Mouse (Mus musculus): ENCODE results near the gene Gm5127. TPM values are rescaled to one million over a fixed set of nuclear protein-coding genes. Genes with fewer than 3 reads are reported as not detected.

The Gm5127 gene
- polyA plus RNA-seq, 1 experiment from 2014 or later: not detected

DNA sequence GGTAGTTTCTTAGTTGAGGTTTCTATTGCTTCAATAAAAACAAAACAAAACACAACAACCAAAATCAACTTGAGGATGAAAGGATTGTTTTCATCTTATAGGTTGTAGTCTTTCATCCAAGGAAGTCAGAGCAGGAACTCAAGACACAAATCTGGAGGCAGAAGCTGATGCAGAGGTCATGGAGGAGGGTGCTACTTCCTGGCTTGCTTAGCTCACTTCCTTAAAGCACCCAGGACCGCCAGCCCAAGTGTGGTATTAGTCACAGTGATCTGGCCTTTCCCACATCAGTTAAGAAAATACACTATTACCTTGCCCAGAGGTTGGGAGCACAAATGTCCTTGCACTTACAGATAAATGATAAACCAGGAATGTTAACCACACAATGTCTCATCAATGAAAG is 45.5 kb downstream of the Gm5127 start:
- ATAC-seq (ENCODE audit: low read depth) (no peak), DNase-seq (no peak)
- H3K27ac ChIP-seq: no peak overlapping the region
- H3K9me3 ChIP-seq (replicated peaks): no peaks in the 10 kb centered on the region
- H3K9ac ChIP-seq: no peak overlapping the region
- WGBS (ENCODE audit: insufficient replicate concordance): 56% methylated on average over 1 of the region's 1 CpGs
- H3K4me3 ChIP-seq (replicated peaks): no peak overlapping the region
- no peaks in the 10 kb centered on the region for H3K36me3 ChIP-seq
- H3K4me2 ChIP-seq: no peak overlapping the region
- H3K27me3 ChIP-seq: no peaks in the 10 kb centered on the region
- no peaks in the 10 kb centered on the region for H3K4me1 ChIP-seq (replicated peaks)

DNA sequence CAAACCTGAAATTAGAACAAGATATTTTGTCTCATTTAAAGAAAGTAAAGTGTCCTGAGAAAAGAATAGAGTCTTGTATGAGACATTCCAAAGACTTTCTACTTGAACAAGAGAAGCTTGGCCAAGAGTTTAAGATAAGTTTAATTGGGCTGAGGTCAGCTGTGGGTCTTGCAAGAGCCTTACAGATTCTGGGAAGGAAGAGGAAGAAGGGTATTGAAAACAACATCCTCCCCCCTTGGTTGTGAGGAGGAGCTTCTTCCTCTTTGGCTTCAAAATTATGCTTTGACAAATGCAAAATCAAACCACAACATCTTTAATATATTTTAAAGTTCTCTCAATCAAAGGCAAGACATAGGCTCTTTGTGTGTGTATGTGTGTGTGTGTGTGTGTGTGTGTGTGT is 50.6 kb downstream of the Gm5127 start:
- Histone ChIP-seq H3K9me3 (replicated peaks) (no peaks in the 10 kb centered on the region), H3K27me3 (no peaks in the 10 kb centered on the region), H3K4me3 (replicated peaks) (no peak overlapping the region), H3K4me1 (replicated peaks) (no peaks in the 10 kb centered on the region), H3K36me3 (no peaks in the 10 kb centered on the region), H3K9ac (no peak overlapping the region), H3K27ac (no peak overlapping the region), H3K4me2 (no peak overlapping the region)
- ATAC-seq (ENCODE audit: low read depth) (no peak), DNase-seq (no peak)

DNA sequence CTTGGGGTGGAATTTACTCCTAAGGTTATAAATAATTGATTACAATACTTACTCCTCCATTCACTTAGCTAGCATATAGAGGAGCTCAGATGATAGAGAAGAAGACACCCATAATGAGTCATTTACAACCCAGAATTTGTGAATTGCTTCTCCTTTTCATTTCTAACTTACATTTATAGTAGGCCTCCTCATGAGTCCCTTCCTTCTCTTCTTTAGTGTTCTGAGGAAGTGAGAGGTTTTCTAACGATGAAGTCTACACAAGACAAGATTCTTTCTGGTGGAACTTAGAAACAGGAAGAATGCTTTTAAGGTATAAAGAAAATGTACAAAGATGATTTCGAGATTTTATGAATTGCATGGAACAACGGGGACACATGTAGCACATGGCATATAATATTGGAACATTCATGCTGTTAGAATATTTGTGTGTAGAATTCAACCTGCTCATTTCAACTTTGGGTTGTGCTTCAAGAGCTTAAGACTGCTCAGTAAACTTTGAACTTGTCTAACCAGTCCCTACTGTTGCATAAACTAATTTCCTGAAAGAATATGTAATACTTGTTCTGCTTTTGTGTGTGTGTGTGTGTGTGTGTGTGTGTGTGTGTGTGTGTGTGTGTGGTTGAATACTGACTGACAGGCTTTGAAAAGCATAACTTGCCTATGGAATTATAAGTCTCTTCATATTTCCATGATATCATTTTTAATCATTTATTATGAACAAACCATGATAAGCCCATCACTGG is 52.0 kb downstream of the Gm5127 start:
- WGBS (ENCODE audit: insufficient replicate concordance): 48% methylated on average over 3 of the region's 3 CpGs
- Histone ChIP-seq H3K9me3 (replicated peaks) (no peaks in the 10 kb centered on the region), H3K4me2 (no peak overlapping the region), H3K27me3 (no peaks in the 10 kb centered on the region), H3K36me3 (no peaks in the 10 kb centered on the region), H3K9ac (no peak overlapping the region), H3K4me3 (replicated peaks) (no peak overlapping the region), H3K27ac (no peak overlapping the region), H3K4me1 (replicated peaks) (no peaks in the 10 kb centered on the region)
- no peak for DNase-seq
- ATAC-seq (ENCODE audit: low read depth): no peak

DNA sequence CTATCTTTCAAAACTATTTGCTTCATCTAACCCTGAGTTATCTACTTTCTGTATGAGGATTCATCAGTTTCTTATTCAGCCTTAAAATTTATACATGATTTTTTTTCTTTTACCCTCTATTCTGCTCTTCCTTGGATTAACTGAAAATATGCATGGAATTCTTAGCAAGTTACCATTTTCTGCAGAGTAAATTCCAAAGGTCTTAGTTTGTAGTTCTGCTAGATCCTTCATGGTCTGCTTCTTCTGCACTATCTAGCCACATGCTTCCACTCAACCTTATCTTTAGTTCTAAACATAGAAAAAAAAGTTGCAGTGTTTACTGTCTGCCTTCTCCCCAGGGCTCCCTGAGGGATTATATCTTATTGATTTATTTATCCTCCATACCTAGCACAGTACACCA is 79.1 kb downstream of the Gm5127 start:
- Histone ChIP-seq H3K4me3 (replicated peaks) (no peak overlapping the region), H3K4me1 (replicated peaks) (no peaks in the 10 kb centered on the region), H3K9ac (no peak overlapping the region), H3K27me3 (no peaks in the 10 kb centered on the region), H3K9me3 (replicated peaks) (no peaks in the 10 kb centered on the region), H3K4me2 (no peak overlapping the region), H3K27ac (no peak overlapping the region), H3K36me3 (no peaks in the 10 kb centered on the region)
- no peak for ATAC-seq (ENCODE audit: low read depth)
- no peak for DNase-seq

DNA sequence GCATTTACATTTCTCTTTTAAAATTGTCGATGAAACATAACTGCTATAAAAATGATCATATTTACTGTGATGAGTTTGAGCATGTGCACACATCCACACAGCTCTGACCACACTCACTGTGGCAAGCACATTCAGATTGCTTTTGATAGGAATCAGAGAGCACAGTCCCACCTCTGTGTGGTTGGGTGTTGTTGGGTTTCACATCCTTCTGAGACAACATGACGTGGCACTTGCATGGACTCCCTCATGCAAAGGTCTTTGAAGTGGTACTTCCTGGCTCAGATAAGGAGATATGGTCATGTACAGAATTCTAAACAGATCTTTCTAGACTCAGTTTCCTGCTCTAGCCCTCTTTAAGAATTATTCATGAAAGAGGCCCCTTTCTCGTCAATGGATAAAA is 121.6 kb downstream of the Gm5127 start:
- Histone ChIP-seq H3K27ac (no peak overlapping the region), H3K36me3 (no peaks in the 10 kb centered on the region), H3K9me3 (replicated peaks) (no peaks in the 10 kb centered on the region), H3K27me3 (no peaks in the 10 kb centered on the region), H3K4me1 (replicated peaks) (no peaks in the 10 kb centered on the region), H3K9ac (no peak overlapping the region), H3K4me2 (no peak overlapping the region), H3K4me3 (replicated peaks) (no peak overlapping the region)
- DNase-seq (no peak), ATAC-seq (ENCODE audit: low read depth) (no peak)
- WGBS (ENCODE audit: insufficient replicate concordance): 52% methylated on average over 3 of the region's 3 CpGs

DNA sequence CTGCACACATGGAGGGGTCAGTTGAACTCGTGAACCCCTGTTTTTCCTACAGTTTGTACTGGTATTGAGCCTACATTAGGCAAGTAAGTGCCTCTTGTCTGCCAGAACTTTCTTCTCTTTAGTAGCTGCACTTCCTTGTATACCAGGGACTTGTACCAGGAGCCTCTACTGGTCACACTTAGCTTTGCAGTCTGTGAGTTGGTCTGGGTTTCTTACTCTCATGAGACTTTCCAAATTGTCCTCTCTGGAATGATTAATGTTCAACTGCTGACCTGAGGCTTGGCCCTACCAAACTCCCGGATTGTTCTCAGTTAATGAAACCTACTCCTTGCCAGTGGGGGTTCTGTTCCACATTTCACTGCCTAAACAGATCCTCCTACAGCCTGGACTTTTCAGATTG is 134.2 kb downstream of the Gm5127 start:
- 12% methylated on average over 2 of the region's 2 CpGs for WGBS (ENCODE audit: insufficient replicate concordance)
- Histone ChIP-seq H3K36me3 (no peaks in the 10 kb centered on the region), H3K4me1 (replicated peaks) (no peaks in the 10 kb centered on the region), H3K4me3 (replicated peaks) (no peak overlapping the region), H3K27ac (no peak overlapping the region), H3K27me3 (no peaks in the 10 kb centered on the region), H3K9ac (no peak overlapping the region), H3K4me2 (no peak overlapping the region), H3K9me3 (replicated peaks) (no peaks in the 10 kb centered on the region)
- no peak for DNase-seq
- ATAC-seq (ENCODE audit: low read depth): no peak

DNA sequence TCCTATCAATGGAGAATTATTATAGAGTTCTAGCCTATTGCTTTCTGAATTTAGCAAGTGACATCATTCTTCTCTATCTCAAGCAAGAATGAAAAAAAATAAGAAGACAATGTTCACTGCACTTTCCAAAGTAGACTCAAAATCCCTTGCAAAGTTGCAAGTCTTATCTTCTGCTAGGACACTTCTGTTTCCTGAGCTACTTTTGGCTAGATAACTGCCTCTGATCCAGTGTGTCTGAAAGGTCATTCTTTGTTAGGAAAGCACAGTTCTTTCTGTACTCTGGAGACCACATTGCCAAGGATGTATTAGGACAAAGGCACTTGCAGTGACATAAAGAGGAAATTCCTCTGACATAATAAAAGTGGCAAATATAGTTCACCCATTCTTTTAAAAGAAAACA is 159.3 kb downstream of the Gm5127 start:
- ATAC-seq (ENCODE audit: low read depth) (no peak), DNase-seq (no peak)
- Histone ChIP-seq H3K27ac (no peak overlapping the region), H3K36me3 (no peaks in the 10 kb centered on the region), H3K27me3 (no peaks in the 10 kb centered on the region), H3K4me2 (no peak overlapping the region), H3K9ac (no peak overlapping the region), H3K4me3 (replicated peaks) (no peak overlapping the region), H3K4me1 (replicated peaks) (no peaks in the 10 kb centered on the region), H3K9me3 (replicated peaks) (no peaks in the 10 kb centered on the region)

DNA sequence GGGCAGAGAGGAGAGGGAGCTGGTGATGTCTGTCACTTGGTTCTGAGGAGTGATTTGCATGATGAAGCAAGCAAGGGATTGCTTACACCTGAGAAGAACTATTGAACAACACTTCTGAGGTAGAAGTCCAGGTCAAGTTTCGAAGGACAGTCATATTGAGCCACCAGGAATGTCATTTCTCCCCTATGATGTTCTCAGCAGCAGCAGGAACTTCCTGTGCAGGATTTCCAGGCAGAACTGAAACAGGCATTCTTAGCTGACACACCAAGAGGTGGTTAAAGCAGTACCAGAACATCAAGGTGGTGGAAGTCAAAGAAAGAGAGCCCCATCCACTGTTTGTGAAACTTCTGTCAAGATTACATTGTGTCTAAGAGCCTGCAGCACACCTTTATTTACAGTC is 172.3 kb downstream of the Gm5127 start:
- Histone ChIP-seq H3K27ac (no peak overlapping the region), H3K4me1 (replicated peaks) (no peaks in the 10 kb centered on the region), H3K36me3 (no peaks in the 10 kb centered on the region), H3K9ac (no peak overlapping the region), H3K4me3 (replicated peaks) (no peak overlapping the region), H3K27me3 (no peaks in the 10 kb centered on the region), H3K9me3 (replicated peaks) (no peaks in the 10 kb centered on the region), H3K4me2 (no peak overlapping the region)
- 31% methylated on average over 1 of the region's 1 CpGs for WGBS (ENCODE audit: insufficient replicate concordance)
- ATAC-seq (ENCODE audit: low read depth) (no peak), DNase-seq (no peak)

Small RNA genes lying within 50 kb of the gene (microRNA-seq; reads per million reads assigned to microRNA genes)
- gene Gm22102: not detected

Other genes starting within 250 kb of the Gm5127 start
- 0.37 and 0.68 TPM in 2 replicates for gene Fndc3c1, start 97.8 kb upstream of the Gm5127 start, polyA plus RNA-seq (2015; fragmentation: Nextera tagmentation; extraction: Ambion mirVana)
- gene Cysltr1, start 20.5 kb downstream of the Gm5127 start, polyA plus RNA-seq (2015; fragmentation: Nextera tagmentation; extraction: Ambion mirVana): 1.4 and 1.5 TPM in 2 replicates

All from liver, embryonic 13.5 days (tissue).